Mouse (Mus musculus): ENCODE data around the gene Lgi4. TPM values are rescaled to one million over a fixed set of nuclear protein-coding genes. Genes with fewer than 3 reads are reported as not detected.
A peak's percentile ranks its signal among the peaks of the same experiment; 100 is the strongest.

Gene Lgi4
- total and polyA plus RNA-seq, 2 experiments = 0.09 to 0.18 TPM

- H3K27me3 ChIP-seq (ENCODE audit: control insufficient read depth, insufficient read depth, low read length) = no peaks in the 10 kb centered on the region
- H3K79me2 ChIP-seq (ENCODE audit: control insufficient read depth, insufficient read depth, low read length) = no peaks in the 10 kb centered on the region
- 96% methylated on average over 9 of the region's 9 CpGs for WGBS
Observed at GRCm38 (mm10) chr7:31086175-31086755, 27.1 kb downstream of the Lgi4 start.

GRCm38 (mm10) chr7:31087262-31087661 is 28.1 kb downstream of the Lgi4 start:
- H3K79me2 ChIP-seq (ENCODE audit: control insufficient read depth, insufficient read depth, low read length) = no peaks in the 10 kb centered on the region
- no peak overlapping the region for H3K9ac ChIP-seq (ENCODE audit: low read depth, low read length)
- H3K36me3 ChIP-seq (ENCODE audit: control insufficient read depth, insufficient read depth, low read length) = no peaks in the 10 kb centered on the region
- WGBS = 62% methylated on average over 2 of the region's 2 CpGs
- no peaks in the 10 kb centered on the region for H3K27me3 ChIP-seq (ENCODE audit: control insufficient read depth, insufficient read depth, low read length)
- H3K27ac ChIP-seq (replicated peaks; ENCODE audit: insufficient read depth, low read depth, low read length) = no peak overlapping the region
- no peak overlapping the region for H3K4me3 ChIP-seq (ENCODE audit: insufficient read depth, low read depth, low read length)
- DNase-seq (ENCODE audit: extremely low read depth, low read depth, low spot score) = no peak
- TF ChIP-seq POLR2A (IDR thresholded peaks at IDR 0.05; ENCODE audit: extremely low read depth, insufficient read depth, low read length) = no peak
- no peak for TF ChIP-seq CTCF (IDR thresholded peaks at IDR 0.05; ENCODE audit: low read depth, low read length)
- H3K4me1 ChIP-seq (ENCODE audit: control insufficient read depth, insufficient read depth, low read length) = peaks cover 30% of the 10 kb centered on the region

More at GRCm38 (mm10) chr7:31086175-31086755, 27.1 kb downstream of the Lgi4 start:
- H3K4me1 ChIP-seq (ENCODE audit: control insufficient read depth, insufficient read depth, low read length) = peaks cover 30% of the 10 kb centered on the region
- H3K36me3 ChIP-seq (ENCODE audit: control insufficient read depth, insufficient read depth, low read length) = no peaks in the 10 kb centered on the region
- TF ChIP-seq POLR2A (IDR thresholded peaks at IDR 0.05; ENCODE audit: extremely low read depth, insufficient read depth, low read length) (no peak), CTCF (IDR thresholded peaks at IDR 0.05; ENCODE audit: low read depth, low read length) (no peak)
- DNase-seq (ENCODE audit: extremely low read depth, low read depth, low spot score) = no peak
- no peak overlapping the region for H3K27ac ChIP-seq (replicated peaks; ENCODE audit: insufficient read depth, low read depth, low read length)
- no peak overlapping the region for H3K4me3 ChIP-seq (ENCODE audit: insufficient read depth, low read depth, low read length)
- H3K9ac ChIP-seq (ENCODE audit: low read depth, low read length) = no peak overlapping the region

- DNase-seq (ENCODE audit: extremely low read depth, low read depth, low spot score) = peak; percentile 94
- peaks cover 26% of the 10 kb centered on the region for H3K4me1 ChIP-seq (ENCODE audit: control insufficient read depth, insufficient read depth, low read length)
- H3K4me3 ChIP-seq (ENCODE audit: insufficient read depth, low read depth, low read length) = no peak overlapping the region
- peak overlapping the region; percentile 5; the same call in 1 of the 2 replicates for H3K27ac ChIP-seq (replicated peaks; ENCODE audit: insufficient read depth, low read depth, low read length)
- WGBS = 26% methylated on average over 3 of the region's 3 CpGs
- TF ChIP-seq CTCF (IDR thresholded peaks at IDR 0.05; ENCODE audit: low read depth, low read length) = no peak
- no peak for TF ChIP-seq POLR2A (IDR thresholded peaks at IDR 0.05; ENCODE audit: extremely low read depth, insufficient read depth, low read length)
- H3K27me3 ChIP-seq (ENCODE audit: control insufficient read depth, insufficient read depth, low read length) = no peaks in the 10 kb centered on the region
- no peaks in the 10 kb centered on the region for H3K79me2 ChIP-seq (ENCODE audit: control insufficient read depth, insufficient read depth, low read length)
- no peaks in the 10 kb centered on the region for H3K36me3 ChIP-seq (ENCODE audit: control insufficient read depth, insufficient read depth, low read length)
- no peak overlapping the region for H3K9ac ChIP-seq (ENCODE audit: low read depth, low read length)
Observed at GRCm38 (mm10) chr7:31088206-31088605, 29.1 kb downstream of the Lgi4 start.

GRCm38 (mm10) chr7:31089721-31090120 is 30.6 kb downstream of the Lgi4 start:
- WGBS = 88% methylated on average over 2 of the region's 2 CpGs
- H3K4me3 ChIP-seq (ENCODE audit: insufficient read depth, low read depth, low read length) = no peak overlapping the region
- no peak overlapping the region for H3K27ac ChIP-seq (replicated peaks; ENCODE audit: insufficient read depth, low read depth, low read length)
- TF ChIP-seq POLR2A (IDR thresholded peaks at IDR 0.05; ENCODE audit: extremely low read depth, insufficient read depth, low read length) = no peak
- no peak for TF ChIP-seq CTCF (IDR thresholded peaks at IDR 0.05; ENCODE audit: low read depth, low read length)
- no peaks in the 10 kb centered on the region for H3K79me2 ChIP-seq (ENCODE audit: control insufficient read depth, insufficient read depth, low read length)
- H3K4me1 ChIP-seq (ENCODE audit: control insufficient read depth, insufficient read depth, low read length) = peaks cover 15% of the 10 kb centered on the region
- DNase-seq (ENCODE audit: extremely low read depth, low read depth, low spot score) = no peak
- no peaks in the 10 kb centered on the region for H3K27me3 ChIP-seq (ENCODE audit: control insufficient read depth, insufficient read depth, low read length)
- H3K36me3 ChIP-seq (ENCODE audit: control insufficient read depth, insufficient read depth, low read length) = no peaks in the 10 kb centered on the region
- no peak overlapping the region for H3K9ac ChIP-seq (ENCODE audit: low read depth, low read length)

- TF ChIP-seq CTCF (IDR thresholded peaks at IDR 0.05; ENCODE audit: low read depth, low read length) (peak; percentile 28), POLR2A (IDR thresholded peaks at IDR 0.05; ENCODE audit: extremely low read depth, insufficient read depth, low read length) (no peak)
- H3K4me1 ChIP-seq (ENCODE audit: control insufficient read depth, insufficient read depth, low read length) = 0 out of 2 replicates have a peak, but pooled peaks cover 1% of the 10 kb centered on the region
- H3K36me3 ChIP-seq (ENCODE audit: control insufficient read depth, insufficient read depth, low read length) = peaks cover 7% of the 10 kb centered on the region; the same call in 1 of the 2 replicates
- WGBS = 47% methylated on average over 12 of the region's 12 CpGs
- no peaks in the 10 kb centered on the region for H3K27me3 ChIP-seq (ENCODE audit: control insufficient read depth, insufficient read depth, low read length)
- DNase-seq (ENCODE audit: extremely low read depth, low read depth, low spot score) = no peak
- H3K4me3 ChIP-seq (ENCODE audit: insufficient read depth, low read depth, low read length) = no peak overlapping the region
- no peak overlapping the region for H3K9ac ChIP-seq (ENCODE audit: low read depth, low read length)
- no peak overlapping the region for H3K27ac ChIP-seq (replicated peaks; ENCODE audit: insufficient read depth, low read depth, low read length)
- no peaks in the 10 kb centered on the region for H3K79me2 ChIP-seq (ENCODE audit: control insufficient read depth, insufficient read depth, low read length)
Observed at GRCm38 (mm10) chr7:31094774-31095501, 35.8 kb downstream of the Lgi4 start.
